Mouse (Mus musculus) cerebellum, adult 9-10 months (tissue): ENCODE results near the gene Hoxc6.

Source experiments
- DNase-seq: peaks from one replicate; pipeline ENCODE4 v3.0.0; 2022

Gene Hoxc6

DNA sequence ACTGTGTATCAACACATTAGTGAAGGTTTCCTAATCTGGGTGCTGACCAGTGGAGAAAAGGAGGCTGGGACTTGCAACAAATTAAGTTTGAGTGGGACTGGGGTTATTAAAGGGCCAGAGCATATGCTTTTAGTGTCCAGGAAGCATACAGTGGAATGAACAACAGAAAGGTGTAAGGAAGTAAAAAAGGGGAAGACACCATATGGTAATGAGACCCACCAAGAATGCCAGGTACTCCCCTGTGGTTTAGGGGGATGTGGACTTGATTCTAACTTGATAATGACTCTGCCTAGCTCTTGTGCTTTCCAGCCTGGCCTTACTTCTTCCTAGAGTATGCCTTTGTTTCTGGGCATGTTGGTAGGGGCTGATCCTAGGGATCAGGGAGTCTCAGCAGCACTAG lies 55.2 kb downstream of the Hoxc6 start:
- DNase-seq = no peak

DNA sequence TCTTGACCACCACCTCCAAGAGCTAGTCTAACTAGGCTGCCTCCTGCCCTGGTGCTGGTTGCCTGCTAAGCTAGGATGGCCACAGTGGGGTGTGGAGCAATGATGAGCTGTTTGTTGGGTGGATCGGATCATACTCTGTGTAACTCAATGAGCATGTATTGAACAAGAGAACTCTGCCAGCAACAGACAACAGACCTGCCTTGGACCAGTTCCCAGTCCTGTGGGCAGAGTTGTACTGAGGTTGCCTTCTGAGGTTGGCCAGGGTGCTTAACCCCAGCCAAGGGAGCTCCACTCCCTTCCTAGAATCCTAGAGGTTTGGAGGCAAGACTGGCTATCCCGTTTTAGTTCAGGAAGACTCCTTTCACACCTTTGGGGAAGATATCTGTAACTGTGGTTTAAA lies 58.3 kb downstream of the Hoxc6 start:
- DNase-seq = no peak

GRCm38 (mm10) chr15:103058715-103059114 lies 60.7 kb downstream of the Hoxc6 start:
- DNase-seq = no peak

- no peak for DNase-seq
Observed at GRCm38 (mm10) chr15:103059393-103059992, 61.4 kb downstream of the Hoxc6 start.

DNA sequence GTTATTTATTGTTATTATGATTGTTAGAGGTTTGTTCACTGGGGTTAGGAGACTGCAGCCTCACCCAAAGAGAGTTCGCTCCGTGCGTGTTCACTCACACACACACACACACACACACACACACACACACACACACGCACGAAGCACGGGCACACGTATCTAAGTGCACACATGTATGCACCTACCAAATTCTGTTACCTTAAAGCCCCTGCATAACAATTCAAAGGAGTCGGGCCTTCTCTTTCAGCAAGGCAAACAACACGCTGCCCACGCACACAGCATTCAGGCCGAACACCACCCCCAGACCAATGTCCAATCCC lies 61.9 kb downstream of the Hoxc6 start:
- no peak for DNase-seq

GRCm38 (mm10) chr15:103060341-103061130 lies 62.5 kb downstream of the Hoxc6 start:
- DNase-seq = no peak

DNA sequence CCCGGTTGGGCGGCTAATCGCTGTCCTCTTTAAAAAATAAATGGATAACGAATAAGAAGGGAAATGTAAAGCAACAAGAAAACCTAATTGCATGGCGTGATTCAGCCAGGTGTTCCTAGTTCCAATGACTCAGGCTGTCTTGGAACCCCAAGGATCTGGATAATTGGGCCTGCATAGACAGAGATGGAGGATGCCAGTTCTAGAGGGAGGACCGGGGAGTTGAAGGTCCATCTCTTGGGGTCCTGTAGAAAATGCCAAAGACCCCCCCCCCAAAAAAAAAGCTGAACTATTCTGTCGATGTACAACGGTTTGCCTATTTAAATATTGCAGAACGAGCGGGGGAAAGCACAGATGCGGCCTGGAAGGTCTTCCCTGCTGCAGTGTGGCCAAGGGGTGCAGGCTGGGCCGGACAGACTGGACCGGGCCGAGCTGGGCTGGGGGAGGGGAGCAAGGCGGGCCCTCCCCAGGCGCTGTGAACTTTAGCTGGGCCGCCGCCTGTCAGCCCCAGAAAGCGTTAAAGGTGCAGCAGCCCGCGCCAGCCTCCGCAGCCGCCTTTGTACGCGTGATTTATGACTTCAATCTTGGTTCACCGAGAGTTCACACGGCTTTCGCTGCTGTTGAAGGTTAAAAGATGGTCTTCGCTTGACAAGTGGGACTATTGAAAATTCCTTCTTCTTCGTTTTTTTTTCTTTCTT lies 63.2 kb downstream of the Hoxc6 start:
- no peak for DNase-seq
